Mouse (Mus musculus) liver, embryonic 14.5 days (tissue): ENCODE measurements around the gene Ntn5. TPM values are rescaled to one million over a fixed set of nuclear protein-coding genes. Genes with fewer than 3 reads are reported as not detected.

Source experiments
- ATAC-seq: fragments of 200-750 bp; cut with Nextera tagmentation; 2 replicates; pipeline ENCODE4 v1.8.0; 2017; ENCODE audit warnings: moderate number of reproducible peaks, mild to moderate bottlenecking, moderate library complexity; ENCODE audit not compliant: insufficient read depth
- DNase-seq, 3 experiments: peaks; one replicate each; pipeline ENCODE4 v3.0.0-alpha.2; 2012 to 2013; ENCODE audit warnings: low read depth in 3 of 3, low spot score in 3 of 3
- H3K27ac ChIP-seq: fragments of 300-500 bp; sonication (generic); 2 replicates; pipeline ENCODE4 v1.5.1; 2014; ENCODE audit warnings: moderate library complexity, mild to moderate bottlenecking, control low read depth, inconsistent platforms
- H3K27me3 ChIP-seq: fragments of 300-500 bp; sonication (generic); 2 replicates; pipeline ENCODE4 v1.6.1; 2014; ENCODE audit warnings: mild to moderate bottlenecking, low read length, moderate library complexity; ENCODE audit not compliant: control insufficient read depth, insufficient read depth
- H3K36me3 ChIP-seq: fragments of 300-500 bp; sonication (generic); replicated peaks from 2 replicates; pipeline ENCODE4 v1.6.1; 2014; ENCODE audit warnings: low read depth; ENCODE audit not compliant: control insufficient read depth, insufficient read depth
- H3K4me1 ChIP-seq, 2 experiments: fragments of 200-500 bp in 1 of 2; fragments of 300-500 bp in 1 of 2; sonication (generic) in 1 of 2; replicated peaks; 2 replicates each; pipeline ENCODE4 v1.6.1; 2012 to 2014; ENCODE audit warnings: antibody characterized with exemption in 1 of 2, inconsistent platforms in 1 of 2, low read length in 1 of 2; ENCODE audit not compliant: control insufficient read depth in 2 of 2, insufficient read depth in 2 of 2
- H3K4me2 ChIP-seq: fragments of 300-500 bp; sonication (generic); 2 replicates; pipeline ENCODE4 v1.6.1; 2014; ENCODE audit warnings: low read depth, mild to moderate bottlenecking, control low read depth, moderate library complexity
- H3K4me3 ChIP-seq, 2 experiments: fragments of 200-500 bp in 1 of 2; fragments of 300-500 bp in 1 of 2; sonication (generic) in 1 of 2; 2 replicates each; pipeline ENCODE4 v1.5.1; 2012 to 2014; ENCODE audit warnings: low read depth in 2 of 2, low read length in 2 of 2, mild to moderate bottlenecking in 2 of 2, control low read depth in 1 of 2, inconsistent platforms in 1 of 2, moderate library complexity in 1 of 2; ENCODE audit not compliant: insufficient read depth in 1 of 2
- H3K9ac ChIP-seq: fragments of 300-500 bp; sonication (generic); replicated peaks from 2 replicates; pipeline ENCODE4 v1.6.1; 2014; ENCODE audit warnings: mild to moderate bottlenecking, control low read depth, moderate library complexity
- H3K9me3 ChIP-seq: fragments of 300-500 bp; sonication (generic); 2 replicates; pipeline ENCODE4 v1.6.1; 2016; ENCODE audit warnings: low read length, mixed read lengths; ENCODE audit not compliant: control insufficient read depth
- CTCF ChIP-seq: IDR thresholded peaks from 2 replicates; pipeline ENCODE4 v1.5.1; 2016; ENCODE audit warnings: antibody characterized with exemption, low read depth, control low read depth
- EP300 ChIP-seq: IDR thresholded peaks from 2 replicates; pipeline ENCODE4 v1.6.1; 2016; ENCODE audit warnings: antibody characterized with exemption, low read depth
- WGBS: fragments of 180-500 bp; shearing (Covaris S2); extraction: QIAGEN DNeasy Blood & Tissue Kit; methylation state at CpG from one replicate; pipeline ENCODE4 v1.1.7; 2014; ENCODE audit not compliant: insufficient replicate concordance; 5-methylcytosine and 5-hydroxymethylcytosine counted together
- polyA plus RNA-seq, 2 experiments: library from polyadenylated mRNA; depleted of rRNA in 1 of 2; stranded (reverse) in 1 of 2; unstranded in 1 of 2; fragments of >200 nt; fragmentation: Nextera tagmentation in 1 of 2; extraction: Ambion mirVana in 1 of 2; gene quantifications; 2 replicates each; pipeline versions ENCODE4 v1.2.1 to v1.2.3; 2012 to 2014

Gene Ntn5
- polyA plus RNA-seq, 2 experiments = not detected

GRCm38 (mm10) chr7:45642083-45642482 lies 41.7 kb upstream of the Ntn5 start:
- ATAC-seq (no peak), DNase-seq (no peak)
- Histone ChIP-seq H3K27ac (no peak overlapping the region), H3K27me3 (no peaks in the 10 kb centered on the region), H3K36me3 (no peaks in the 10 kb centered on the region), H3K9ac (no peak overlapping the region), H3K4me1 (peaks cover 0 to 7% of the 10 kb centered on the region in 2 experiments; a peak in 1 of 4 replicates), H3K4me3 (no peak overlapping the region), H3K9me3 (no peaks in the 10 kb centered on the region), H3K4me2 (no peak overlapping the region)
- TF ChIP-seq EP300 (no peak), CTCF (no peak)
- whole genome bisulfite sequencing = 53% methylated on average over 5 of the region's 5 CpGs

GRCm38 (mm10) chr7:45642503-45643255 lies 41.1 kb upstream of the Ntn5 start:
- Histone ChIP-seq H3K4me2 (peak overlapping the region; percentile 64), H3K27me3 (no peaks in the 10 kb centered on the region), H3K4me1 (peaks cover 0 to 7% of the 10 kb centered on the region in 2 experiments; a peak in 1 of 4 replicates), H3K9ac (no peak overlapping the region), H3K36me3 (no peaks in the 10 kb centered on the region), H3K27ac (no peak overlapping the region), H3K9me3 (no peaks in the 10 kb centered on the region), H3K4me3 (peak overlapping the region; percentile 32 to 36)
- WGBS = 40% methylated on average over 16 of the region's 16 CpGs
- TF ChIP-seq CTCF (no peak), EP300 (no peak)
- DNase-seq (no peak), ATAC-seq (no peak)

- Histone ChIP-seq H3K4me2 (peak overlapping the region; percentile 64), H3K4me3 (peak overlapping the region; percentile 32 to 36), H3K27ac (no peak overlapping the region), H3K9ac (no peak overlapping the region), H3K36me3 (no peaks in the 10 kb centered on the region), H3K9me3 (no peaks in the 10 kb centered on the region), H3K4me1 (peaks cover 0 to 7% of the 10 kb centered on the region in 2 experiments; a peak in 1 of 4 replicates), H3K27me3 (no peaks in the 10 kb centered on the region)
- peak; percentile 85 for ATAC-seq
- TF ChIP-seq EP300 (no peak), CTCF (no peak)
- 3% methylated on average over 28 of the region's 28 CpGs for WGBS
- DNase-seq = peak; percentile 64 to 74 (median 66)
Measured at GRCm38 (mm10) chr7:45643441-45644178, 40.2 kb upstream of the Ntn5 start.

- Histone ChIP-seq H3K9ac (no peak overlapping the region), H3K4me3 (no peak overlapping the region), H3K27ac (no peak overlapping the region), H3K27me3 (no peaks in the 10 kb centered on the region), H3K4me2 (peak overlapping the region; percentile 64), H3K4me1 (peaks cover 0 to 7% of the 10 kb centered on the region in 2 experiments; a peak in 1 of 4 replicates), H3K36me3 (no peaks in the 10 kb centered on the region), H3K9me3 (no peaks in the 10 kb centered on the region)
- WGBS = 12% methylated on average over 18 of the region's 18 CpGs
- no peak for ATAC-seq
- no peak for DNase-seq
- TF ChIP-seq CTCF = no peak
- TF ChIP-seq EP300 = no peak
Measured at GRCm38 (mm10) chr7:45644183-45644582, 39.6 kb upstream of the Ntn5 start.
